In the genomic region with DNA sequence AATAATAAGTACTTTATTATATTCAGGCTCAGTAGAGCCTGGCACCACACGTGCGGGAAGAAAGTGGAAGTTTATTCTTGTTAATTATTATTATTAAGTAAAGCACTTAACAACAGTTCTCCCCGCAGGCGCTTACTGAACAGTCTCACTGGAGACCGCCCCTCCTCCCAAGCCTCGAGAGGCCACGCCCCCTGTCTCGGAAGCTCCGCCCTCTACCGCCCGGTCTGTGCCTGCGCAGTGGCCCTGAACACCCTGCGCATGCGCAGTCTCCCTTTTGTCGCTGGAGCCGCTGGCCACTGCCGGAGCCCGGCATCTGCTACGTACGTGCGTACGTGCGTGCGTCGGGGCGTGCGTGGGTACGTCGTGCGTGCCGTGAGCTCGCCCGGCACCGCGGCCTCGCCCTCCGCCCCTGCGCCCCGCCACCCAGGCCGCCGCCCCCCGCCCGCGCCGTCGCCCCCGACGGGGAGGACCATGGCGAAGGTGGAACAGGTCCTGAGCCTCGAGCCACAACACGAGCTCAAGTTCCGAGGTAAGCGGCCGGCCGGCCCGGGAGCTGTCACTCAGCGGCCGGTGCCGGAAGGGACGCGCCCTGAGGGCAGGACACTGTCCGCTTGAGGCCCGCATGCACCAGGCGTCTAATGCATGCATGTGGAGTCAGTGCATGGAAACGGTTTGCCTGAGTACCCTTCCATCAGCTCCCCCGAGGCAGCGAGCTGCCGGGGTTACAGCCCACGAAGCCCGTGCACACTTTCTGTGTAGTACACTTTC, we compare ENCODE assay signal across 8 mouse cellular contexts. TPM values are rescaled to one million over a fixed set of nuclear protein-coding genes. Genes with fewer than 3 reads are reported as not detected.
DNase-seq lines count a peak whose midpoint lies in the region; ATAC-seq and TF ChIP-seq lines count a peak whose summit lies in the region.

A gene (plus strand): TSS at position 290 of the 768 bp plus-strand sequence.

- peak; percentile 98 for DNase-seq in A20 (ENCODE audit: low read depth, low spot score)
- peak; percentile 97 to 98 for DNase-seq in heart, adult 9 months (ENCODE audit: low spot score in 2 of 2)
- DNase-seq in monocyte, adult 2 months (ENCODE audit: low read depth in 1 of 2, low spot score in 2 of 2) = peak; percentile 95 to 99
- DNase-seq in spleen, postnatal 36 days (ENCODE audit: low spot score in 2 of 2) = peak; percentile 98

- H3K36me3 ChIP-seq in kidney, embryonic 14.5 days (ENCODE audit: control insufficient read depth, insufficient read depth, low read length) = peaks cover 7% of the 10 kb centered on the region
- peaks cover 14% of the 10 kb centered on the region; the same call in 1 of the 2 replicates for H3K36me3 ChIP-seq in limb, embryonic 15.5 days

- no peak for TF ChIP-seq CTCF in bone marrow macrophage, adult 2 months (IDR thresholded peaks at IDR 0.05; ENCODE audit: low read depth, low read length)
- TF ChIP-seq CTCF in embryonic fibroblast, embryonic 13.5 days (IDR thresholded peaks at IDR 0.05; ENCODE audit: borderline replicate concordance, insufficient read depth, low read length) = no peak

- H3K4me1 ChIP-seq in bone marrow macrophage, adult 2 months (ENCODE audit: control insufficient read depth, insufficient read depth, low read length) = peaks cover 33% of the 10 kb centered on the region
- no peaks in the 10 kb centered on the region for H3K4me1 ChIP-seq in embryonic fibroblast, embryonic 13.5 days (ENCODE audit: control insufficient read depth, insufficient read depth, low read length)
- H3K4me1 ChIP-seq in kidney, embryonic 14.5 days (ENCODE audit: control insufficient read depth, insufficient read depth, low read length) = peaks cover 26% of the 10 kb centered on the region; the same call in 1 of the 2 replicates
- H3K4me1 ChIP-seq in limb, embryonic 15.5 days = peaks cover 28% of the 10 kb centered on the region

- 1% methylated on average over 70 of the region's 70 CpGs for WGBS in kidney, embryonic 14.5 days
- under 1% methylated on average over 70 of the region's 70 CpGs for WGBS in limb, embryonic 15.5 days

- ATAC-seq in kidney, embryonic 14.5 days (ENCODE audit: low FRiP score, low TSS enrichment) = peak; percentile 98
- ATAC-seq in limb, embryonic 15.5 days (ENCODE audit: insufficient number of reproducible peaks, low FRiP score, low TSS enrichment, low read depth) = peak; percentile 93

- H3K27ac ChIP-seq in bone marrow macrophage, adult 2 months (ENCODE audit: insufficient read depth, low read depth, low read length) = peak within 1 kb of the TSS; percentile 78
- no peak within 1 kb of the TSS for H3K27ac ChIP-seq in embryonic fibroblast, embryonic 13.5 days (ENCODE audit: insufficient read depth, low read length)
- H3K27ac ChIP-seq in kidney, embryonic 14.5 days (ENCODE audit: low read depth, low read length) = peak within 1 kb of the TSS; percentile 71
- H3K27ac ChIP-seq in limb, embryonic 15.5 days = peak within 1 kb of the TSS; percentile 76

- peak within 1 kb of the TSS; percentile 84 for H3K9ac ChIP-seq in kidney, embryonic 14.5 days (ENCODE audit: low read depth, low read length)
- H3K9ac ChIP-seq in limb, embryonic 15.5 days = peak within 1 kb of the TSS; percentile 81

- peak within 1 kb of the TSS; percentile 80 for H3K4me2 ChIP-seq in kidney, embryonic 14.5 days (replicated peaks; ENCODE audit: low read depth, low read length)
- H3K4me2 ChIP-seq in limb, embryonic 15.5 days = peak within 1 kb of the TSS; percentile 62

- TF ChIP-seq POLR2A in bone marrow macrophage, adult 2 months (IDR thresholded peaks at IDR 0.05; ENCODE audit: borderline replicate concordance, low read depth, low read length) = no peak
- peak; percentile 62 for TF ChIP-seq POLR2A in embryonic fibroblast, embryonic 13.5 days (IDR thresholded peaks at IDR 0.05; ENCODE audit: low read depth, low read length)

- H3K27me3 ChIP-seq in kidney, embryonic 14.5 days (ENCODE audit: control insufficient read depth, insufficient read depth, low read length) = no peaks in the 10 kb centered on the region
- no peaks in the 10 kb centered on the region for H3K27me3 ChIP-seq in limb, embryonic 15.5 days

- H3K4me3 ChIP-seq in bone marrow macrophage, adult 2 months (ENCODE audit: insufficient read depth, low read length) = peak within 1 kb of the TSS; percentile 84
- peak within 1 kb of the TSS; percentile 90 for H3K4me3 ChIP-seq in embryonic fibroblast, embryonic 13.5 days (ENCODE audit: insufficient read depth, low read length)
- peak within 1 kb of the TSS; percentile 85 for H3K4me3 ChIP-seq in kidney, embryonic 14.5 days (ENCODE audit: low read length)
- peak within 1 kb of the TSS; percentile 87 for H3K4me3 ChIP-seq in limb, embryonic 15.5 days

- no peaks in the 10 kb centered on the region for H3K9me3 ChIP-seq in kidney, embryonic 14.5 days (ENCODE audit: control insufficient read depth, low read length)
- no peaks in the 10 kb centered on the region for H3K9me3 ChIP-seq in limb, embryonic 15.5 days

RNA-seq across cellular contexts. Expression of the gene that starts here (rescaled TPM):
- polyA plus RNA-seq in bone marrow macrophage, adult 2 months (2012; ENCODE audit: insufficient read depth, insufficient read length, missing spikeins) = 58.6 and 62.5 TPM in 2 replicates
- polyA plus RNA-seq in embryonic fibroblast, embryonic 13.5 days (2011; ENCODE audit: insufficient read length, low read depth, missing spikeins) = 85.8 and 99.1 TPM in 2 replicates
- polyA plus RNA-seq in kidney, embryonic 14.5 days (2014; fragmentation: Nextera tagmentation; extraction: Ambion mirVana) = 9.3 and 18.9 TPM in 2 replicates
- polyA plus RNA-seq in limb, embryonic 15.5 days (2015; fragmentation: Nextera tagmentation; extraction: Ambion mirVana) = 10.3 and 15.7 TPM in 2 replicates
